Mouse (Mus musculus) megakaryocyte, embryonic 14.5 days (primary cell): ENCODE results near the gene Gm2564.
"Not testable (repeated sequence)": the region's sequence is repeated elsewhere in the genome, so short reads cannot be mapped to it uniquely, and the experiment has no call there.

Experiments used
- FLI1 ChIP-seq: IDR thresholded peaks from 2 replicates; pipeline ENCODE4 v1.6.1; 2012; ENCODE audit warnings: low read length, inconsistent platforms, mixed read lengths
- GATA1 ChIP-seq: IDR thresholded peaks from 3 replicates; pipeline ENCODE4 v1.6.1; 2012; ENCODE audit warnings: mixed read lengths, low read length, inconsistent platforms, borderline replicate concordance

DNA sequence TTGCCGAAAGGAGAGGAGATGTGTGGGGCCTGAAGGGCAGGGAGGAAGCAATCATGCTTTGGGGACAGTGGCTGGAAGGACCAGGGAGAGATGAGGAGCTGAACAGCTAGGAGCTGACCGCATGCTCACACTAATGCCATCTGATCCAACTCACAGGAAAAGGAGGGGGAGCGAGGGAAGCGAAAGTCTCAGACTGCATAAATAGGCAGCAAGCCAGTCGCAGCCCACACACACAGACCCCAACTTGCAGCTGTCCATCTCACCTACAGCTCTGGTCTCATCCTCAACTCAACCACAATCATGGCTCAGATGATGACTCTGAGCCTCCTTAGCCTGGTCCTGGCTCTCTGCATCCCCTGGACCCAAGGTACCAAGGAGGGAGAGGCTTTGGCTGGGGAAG, 17.6 kb upstream of the Gm2564 start, which contains the start of gene Gm10591:
- TF ChIP-seq GATA1, FLI1: not testable (repeated sequence)
